Mouse (Mus musculus): Measurements from ENCODE around the gene Anxa2. TPM values are rescaled to one million over a fixed set of nuclear protein-coding genes. Genes with fewer than 3 reads are reported as not detected.

Anxa2 gene
- 2,389 TPM for polyA plus RNA-seq (2012; fragmentation: generic; extraction: Trizol)
- long read RNA-seq, experiment 1, transcript Anxa2-205 (9 exons, 2,280 nt) = minor isoform, 11 of 3,019 reads
- long read RNA-seq, experiment 1, transcript Anxa2-201 (13 exons, 1,447 nt) = major isoform, 2,643 of 3,019 reads
- long read RNA-seq, experiment 1, partial matches to known transcripts = 275 of 3,019 reads
- long read RNA-seq, experiment 1, other reads (novel, unspliced or antisense) = 90 of 3,019 reads
- long read RNA-seq, experiment 2, transcript Anxa2-201 (13 exons, 1,447 nt) = major isoform, 8,979 of 9,254 reads
- long read RNA-seq, experiment 2, partial matches to known transcripts = 119 of 9,254 reads
- long read RNA-seq, experiment 2, other reads (novel, unspliced or antisense) = 155 of 9,254 reads

- Histone ChIP-seq H3ac (ENCODE audit: control insufficient read depth, insufficient read length, low read depth) (peak within 1 kb of the TSS; percentile 86), H3K27me3 (ENCODE audit: control insufficient read depth, insufficient read depth, insufficient read length) (no peaks in the 10 kb centered on the region), H3K79me2 (ENCODE audit: control insufficient read depth, insufficient read depth) (peaks cover 42% of the 10 kb centered on the region), H3K79me3 (ENCODE audit: low read depth) (peaks cover 35% of the 10 kb centered on the region), H3K4me3 (ENCODE audit: insufficient read depth, poor library complexity, severe bottlenecking) (peak within 1 kb of the TSS; percentile 94), H3K36me3 (ENCODE audit: control insufficient read depth, insufficient read depth) (peaks cover 15% of the 10 kb centered on the region)
- TF ChIP-seq MYOD1 (IDR thresholded peaks at IDR 0.05; ENCODE audit: control insufficient read depth, insufficient read length, low read depth) = no peak
- no peak for TF ChIP-seq MYOG (IDR thresholded peaks at IDR 0.05; ENCODE audit: control insufficient read depth, extremely low read depth, insufficient read length)
Observed at GRCm38 (mm10) chr9:69453066-69453900, at the start of gene Anxa2. Anxa2 (plus strand) TSS chr9:69453620.

- H3K36me3 ChIP-seq (ENCODE audit: control insufficient read depth, insufficient read depth) = peaks cover 29% of the 10 kb centered on the region
- H3K79me3 ChIP-seq (ENCODE audit: low read depth) = no peaks in the 10 kb centered on the region
- no peaks in the 10 kb centered on the region for H3K27me3 ChIP-seq (ENCODE audit: control insufficient read depth, insufficient read depth, insufficient read length)
- no peaks in the 10 kb centered on the region for H3K79me2 ChIP-seq (ENCODE audit: control insufficient read depth, insufficient read depth)
- H3K4me3 ChIP-seq (ENCODE audit: insufficient read depth, poor library complexity, severe bottlenecking) = no peak overlapping the region
- no peak overlapping the region for H3ac ChIP-seq (ENCODE audit: control insufficient read depth, insufficient read length, low read depth)
- TF ChIP-seq FOSL1 (IDR thresholded peaks at IDR 0.05; ENCODE audit: insufficient read depth, low read length, poor library complexity, severe bottlenecking) (no peak), USF1 (IDR thresholded peaks at IDR 0.05; ENCODE audit: low read depth) (no peak), CEBPB (IDR thresholded peaks at IDR 0.05; ENCODE audit: low read depth) (no peak), MYOD1 (IDR thresholded peaks at IDR 0.05; ENCODE audit: control insufficient read depth, insufficient read length, low read depth) (no peak), MYOG (IDR thresholded peaks at IDR 0.05; ENCODE audit: control insufficient read depth, extremely low read depth, insufficient read length) (no peak), MAX (IDR thresholded peaks at IDR 0.05) (no peak), CTCF (IDR thresholded peaks at IDR 0.05; ENCODE audit: control insufficient read depth, insufficient read depth, insufficient read length) (no peak)
Observed at GRCm38 (mm10) chr9:69404671-69405070, 48.7 kb upstream of the Anxa2 start.

DNA sequence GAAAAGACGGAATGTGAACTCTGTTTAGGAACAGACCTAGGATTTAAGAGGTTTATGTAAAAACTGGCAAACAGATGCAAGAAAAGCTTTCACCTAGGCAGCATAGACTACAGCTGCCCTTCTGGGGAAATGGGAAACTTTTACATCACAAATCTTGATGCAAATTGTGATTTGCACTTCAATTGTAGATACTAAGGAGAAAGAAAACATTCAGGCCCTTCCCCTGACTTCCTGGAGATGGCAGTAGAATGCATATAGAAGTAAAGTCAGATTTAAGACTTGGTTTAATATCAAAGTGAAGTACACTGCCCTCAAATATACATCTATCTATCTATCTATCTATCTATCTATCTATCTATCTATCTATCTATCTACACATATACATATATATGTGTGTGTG, 33.9 kb upstream of the Anxa2 start:
- Histone ChIP-seq H3K4me3 (ENCODE audit: insufficient read depth, poor library complexity, severe bottlenecking) (no peak overlapping the region), H3K79me2 (ENCODE audit: control insufficient read depth, insufficient read depth) (no peaks in the 10 kb centered on the region), H3K36me3 (ENCODE audit: control insufficient read depth, insufficient read depth) (peaks cover 50% of the 10 kb centered on the region), H3K27me3 (ENCODE audit: control insufficient read depth, insufficient read depth, insufficient read length) (no peaks in the 10 kb centered on the region), H3K79me3 (ENCODE audit: low read depth) (no peaks in the 10 kb centered on the region), H3ac (ENCODE audit: control insufficient read depth, insufficient read length, low read depth) (no peak overlapping the region)
- TF ChIP-seq CTCF (IDR thresholded peaks at IDR 0.05; ENCODE audit: control insufficient read depth, insufficient read depth, insufficient read length) = no peak
- no peak for TF ChIP-seq MYOG (IDR thresholded peaks at IDR 0.05; ENCODE audit: control insufficient read depth, extremely low read depth, insufficient read length)
- TF ChIP-seq MAX (IDR thresholded peaks at IDR 0.05) = no peak
- no peak for TF ChIP-seq CEBPB (IDR thresholded peaks at IDR 0.05; ENCODE audit: low read depth)
- no peak for TF ChIP-seq FOSL1 (IDR thresholded peaks at IDR 0.05; ENCODE audit: insufficient read depth, low read length, poor library complexity, severe bottlenecking)
- no peak for TF ChIP-seq USF1 (IDR thresholded peaks at IDR 0.05; ENCODE audit: low read depth)
- no peak for TF ChIP-seq MYOD1 (IDR thresholded peaks at IDR 0.05; ENCODE audit: control insufficient read depth, insufficient read length, low read depth)

- H3ac ChIP-seq (ENCODE audit: control insufficient read depth, insufficient read length, low read depth) = no peak overlapping the region
- no peak overlapping the region for H3K4me3 ChIP-seq (ENCODE audit: insufficient read depth, poor library complexity, severe bottlenecking)
- TF ChIP-seq MYOD1 (IDR thresholded peaks at IDR 0.05; ENCODE audit: control insufficient read depth, insufficient read length, low read depth) = no peak
- no peak for TF ChIP-seq CTCF (IDR thresholded peaks at IDR 0.05; ENCODE audit: control insufficient read depth, insufficient read depth, insufficient read length)
- no peak for TF ChIP-seq FOSL1 (IDR thresholded peaks at IDR 0.05; ENCODE audit: insufficient read depth, low read length, poor library complexity, severe bottlenecking)
- TF ChIP-seq CEBPB (IDR thresholded peaks at IDR 0.05; ENCODE audit: low read depth) = no peak
- no peak for TF ChIP-seq USF1 (IDR thresholded peaks at IDR 0.05; ENCODE audit: low read depth)
- no peak for TF ChIP-seq MAX (IDR thresholded peaks at IDR 0.05)
- no peak for TF ChIP-seq MYOG (IDR thresholded peaks at IDR 0.05; ENCODE audit: control insufficient read depth, extremely low read depth, insufficient read length)
- no peaks in the 10 kb centered on the region for H3K27me3 ChIP-seq (ENCODE audit: control insufficient read depth, insufficient read depth, insufficient read length)
- H3K36me3 ChIP-seq (ENCODE audit: control insufficient read depth, insufficient read depth) = peaks cover 21% of the 10 kb centered on the region
- no peaks in the 10 kb centered on the region for H3K79me2 ChIP-seq (ENCODE audit: control insufficient read depth, insufficient read depth)
- H3K79me3 ChIP-seq (ENCODE audit: low read depth) = peaks cover 1% of the 10 kb centered on the region
Observed at GRCm38 (mm10) chr9:69430531-69430930, 22.9 kb upstream of the Anxa2 start.

DNA sequence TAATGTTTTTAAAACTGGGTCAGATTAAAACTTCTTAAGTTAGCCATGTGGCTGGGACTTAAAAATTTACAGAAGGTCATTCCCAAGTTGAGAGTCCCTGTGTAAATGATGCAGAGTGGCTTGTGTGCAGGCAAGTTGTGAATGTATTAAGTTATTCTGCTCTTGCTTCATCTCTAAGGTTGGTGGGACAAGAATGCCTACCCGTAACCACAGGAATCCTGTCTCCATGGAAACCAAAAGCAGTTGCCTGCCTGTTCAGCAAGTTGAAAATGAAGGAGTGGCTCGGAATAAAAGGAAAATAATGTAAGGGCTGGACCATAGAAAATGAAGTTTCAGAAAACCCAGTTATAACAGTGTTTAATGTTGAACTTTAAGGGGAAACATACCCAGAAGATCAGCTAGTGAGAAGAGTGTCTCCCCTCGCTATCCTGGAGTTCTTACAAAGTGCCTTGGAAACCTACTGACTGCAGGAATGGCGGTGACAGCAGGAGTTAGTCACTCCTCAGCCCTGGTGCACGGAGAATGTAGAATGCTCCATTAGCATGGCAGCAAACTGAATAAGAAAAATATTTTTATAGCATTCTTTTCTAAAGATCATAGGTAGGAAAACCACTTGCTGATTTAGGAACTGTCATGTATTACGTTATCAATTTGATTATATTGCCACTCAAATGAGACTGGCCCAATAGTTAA, 21.4 kb upstream of the Anxa2 start:
- Histone ChIP-seq H3K79me2 (ENCODE audit: control insufficient read depth, insufficient read depth) (no peaks in the 10 kb centered on the region), H3K4me3 (ENCODE audit: insufficient read depth, poor library complexity, severe bottlenecking) (no peak overlapping the region), H3ac (ENCODE audit: control insufficient read depth, insufficient read length, low read depth) (no peak overlapping the region), H3K36me3 (ENCODE audit: control insufficient read depth, insufficient read depth) (peaks cover 14% of the 10 kb centered on the region), H3K27me3 (ENCODE audit: control insufficient read depth, insufficient read depth, insufficient read length) (no peaks in the 10 kb centered on the region), H3K79me3 (ENCODE audit: low read depth) (peaks cover 1% of the 10 kb centered on the region)
- TF ChIP-seq CEBPB (IDR thresholded peaks at IDR 0.05; ENCODE audit: low read depth) (peak; percentile 98), MAX (IDR thresholded peaks at IDR 0.05) (no peak)
